Mouse (Mus musculus) A20 (cell line): ENCODE measurements around the gene Hhat.
A peak's percentile ranks its signal among the peaks of the same experiment; 100 is the strongest.

Experiments
- DNase-seq: peaks from one replicate; pipeline ENCODE4 v3.0.0-alpha.2; 2011; ENCODE audit warnings: low read depth, low spot score

The Hhat gene

DNA sequence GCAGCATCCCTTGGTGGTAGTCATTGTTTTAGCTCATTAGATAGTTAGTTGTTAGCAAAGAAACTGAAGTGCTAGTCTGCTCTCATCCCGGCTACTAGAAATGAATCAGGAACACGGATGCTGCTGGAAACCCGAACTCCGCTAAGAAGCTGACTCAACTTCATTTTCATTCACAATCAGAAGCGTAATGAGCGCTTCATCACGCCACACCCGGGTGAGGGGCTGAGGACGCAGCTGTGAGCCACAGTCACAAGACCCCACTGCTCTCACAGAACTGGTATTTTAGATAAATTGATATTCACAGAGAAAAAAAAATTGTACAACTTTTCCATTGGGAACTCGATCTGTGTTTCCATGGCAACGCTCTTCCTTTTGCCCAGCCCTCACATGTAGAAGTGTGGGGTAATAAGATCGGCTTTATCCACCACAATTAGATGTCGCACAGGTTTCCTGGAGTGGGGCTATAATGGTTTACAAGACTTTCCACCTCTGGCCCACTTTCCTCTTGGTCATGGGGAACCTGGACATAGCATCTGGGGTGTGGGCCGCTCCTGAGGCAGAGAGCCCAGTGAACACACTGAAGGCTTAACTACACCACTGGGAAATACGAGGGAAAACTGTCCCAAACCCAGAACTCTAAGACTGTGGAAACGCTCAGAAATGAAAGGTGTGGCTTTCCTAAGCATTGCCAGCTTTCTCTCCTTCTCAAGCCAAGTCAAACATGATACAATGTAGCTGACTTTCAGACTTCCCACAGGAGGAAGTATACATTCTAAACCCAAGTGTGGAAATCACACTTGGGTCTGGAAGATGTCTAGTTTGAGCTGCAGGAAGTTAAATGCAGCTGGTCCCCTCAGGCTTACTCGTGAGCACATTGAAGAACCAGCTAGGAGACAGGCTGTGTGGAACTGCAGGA, 14.3 kb upstream of the Hhat start:
- no peak for DNase-seq

DNA sequence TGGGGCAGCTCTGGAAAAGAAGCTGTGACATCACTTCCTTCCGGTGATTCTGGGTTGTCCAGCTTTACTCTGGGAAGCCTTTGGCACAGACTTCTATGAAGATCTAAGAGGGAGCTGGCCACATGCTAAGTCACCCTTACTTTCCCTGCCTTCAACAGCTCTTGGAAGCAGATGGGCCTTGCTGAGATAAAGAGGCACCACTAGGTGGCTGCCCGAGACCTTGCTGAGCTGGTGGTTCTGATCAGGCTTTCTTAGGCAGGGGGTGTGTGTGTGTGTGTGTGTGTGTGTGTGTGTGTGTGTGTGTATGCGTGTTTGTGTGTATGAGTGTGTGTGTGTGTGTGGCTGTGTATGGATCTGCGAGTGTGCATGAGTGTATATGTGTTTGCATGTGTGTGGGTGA, 13.4 kb upstream of the Hhat start:
- peak; percentile 21 for DNase-seq

- DNase-seq: no peak
Observed at GRCm38 (mm10) chr1:192781256-192781655, 10.2 kb upstream of the Hhat start.

- no peak for DNase-seq
Observed at GRCm38 (mm10) chr1:192778869-192779514, 8.0 kb upstream of the Hhat start.

- DNase-seq: no peak
Observed at GRCm38 (mm10) chr1:192778206-192778605, 7.2 kb upstream of the Hhat start.

- DNase-seq: no peak
Observed at GRCm38 (mm10) chr1:192770130-192770494, 911 bp downstream of the Hhat start.

DNA sequence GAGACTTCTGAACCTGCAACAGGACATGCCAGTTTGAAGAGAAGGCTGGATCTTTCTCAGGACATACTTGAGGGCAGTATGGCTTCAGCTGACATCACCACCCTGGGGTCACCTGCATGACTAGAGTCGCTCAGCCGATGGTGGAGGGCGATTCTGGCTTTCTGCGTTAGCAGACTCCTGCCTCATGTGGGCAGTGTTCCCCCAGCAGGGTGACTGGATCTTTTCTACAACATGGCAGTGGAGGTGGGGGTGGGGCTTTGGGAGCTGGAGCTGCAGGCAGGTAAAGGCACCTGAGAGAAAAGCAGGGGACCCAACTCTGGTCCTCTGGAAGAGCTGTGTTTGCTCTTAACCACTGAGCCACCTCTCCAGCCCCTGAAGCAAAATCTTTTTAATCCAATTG, 5.5 kb downstream of the Hhat start:
- DNase-seq: no peak

- DNase-seq: no peak
Observed at GRCm38 (mm10) chr1:192764547-192764946, 6.5 kb downstream of the Hhat start.

- DNase-seq: peak; percentile 28
Observed at GRCm38 (mm10) chr1:192762946-192763933, 7.8 kb downstream of the Hhat start.

- DNase-seq: no peak
Observed at GRCm38 (mm10) chr1:192756674-192757073, 14.3 kb downstream of the Hhat start.

- DNase-seq: no peak
Observed at GRCm38 (mm10) chr1:192755685-192756606, 15.1 kb downstream of the Hhat start.

GRCm38 (mm10) chr1:192755246-192755645, 15.8 kb downstream of the Hhat start:
- DNase-seq: no peak

DNA sequence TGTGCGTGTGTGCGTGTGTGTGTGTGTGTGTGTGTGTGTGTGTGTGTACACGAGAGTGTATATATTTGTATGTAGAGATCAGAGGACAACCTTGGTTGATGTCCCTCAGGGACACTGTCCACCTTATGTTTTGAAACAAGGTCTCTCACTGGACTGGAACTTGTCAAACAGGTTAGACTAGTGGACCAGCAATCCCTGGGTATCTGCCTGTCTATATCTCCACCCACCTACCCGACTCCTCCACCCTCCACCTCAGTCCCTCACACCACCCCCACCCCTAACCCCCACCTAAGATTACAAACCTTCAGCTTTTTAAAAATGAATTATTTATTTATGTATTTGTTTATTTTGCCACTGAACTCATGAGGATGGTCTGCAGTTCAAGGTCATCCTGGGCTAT, 16.8 kb downstream of the Hhat start:
- no peak for DNase-seq

- peak; percentile 92 for DNase-seq
Observed at GRCm38 (mm10) chr1:192752659-192753601, 18.1 kb downstream of the Hhat start.

- no peak for DNase-seq
Observed at GRCm38 (mm10) chr1:192750042-192750437, 21.0 kb downstream of the Hhat start.

DNA sequence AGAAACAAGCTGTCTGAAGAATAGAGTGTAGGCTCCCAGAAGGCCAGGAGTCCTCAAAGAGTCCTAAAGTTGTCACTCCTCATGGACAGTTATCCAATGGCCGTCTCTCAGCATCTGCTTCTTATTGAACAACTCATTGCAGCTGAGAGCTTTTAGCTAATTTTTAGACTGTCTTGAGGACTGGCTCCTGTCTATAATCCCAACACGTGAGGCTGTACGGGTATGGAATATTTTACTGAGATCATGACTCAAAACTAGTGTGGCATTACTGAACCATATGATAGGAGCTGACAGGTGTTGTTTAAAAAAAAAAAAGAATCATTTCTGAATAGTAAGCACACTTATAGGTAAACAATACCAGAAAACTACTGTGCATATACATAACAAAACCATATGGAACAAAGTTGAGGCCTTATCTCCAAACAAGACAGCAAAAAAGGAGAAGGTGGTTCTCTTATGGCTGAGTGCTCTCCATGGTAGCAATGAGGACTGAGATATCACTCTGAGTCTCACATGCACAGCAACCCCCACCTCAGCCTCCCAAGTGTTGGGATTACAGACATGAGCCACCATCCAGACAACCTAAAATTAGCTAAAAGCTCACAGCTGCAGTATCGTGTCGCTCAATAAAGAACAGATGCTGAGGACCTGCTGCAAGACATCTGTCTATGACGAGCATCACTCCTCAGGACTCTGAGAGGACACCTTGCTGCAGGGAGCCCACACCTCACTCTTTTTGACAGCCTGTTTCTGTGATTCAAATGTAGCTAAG, 21.6 kb downstream of the Hhat start:
- no peak for DNase-seq

- DNase-seq: no peak
Observed at GRCm38 (mm10) chr1:192746201-192746600, 24.8 kb downstream of the Hhat start.

DNA sequence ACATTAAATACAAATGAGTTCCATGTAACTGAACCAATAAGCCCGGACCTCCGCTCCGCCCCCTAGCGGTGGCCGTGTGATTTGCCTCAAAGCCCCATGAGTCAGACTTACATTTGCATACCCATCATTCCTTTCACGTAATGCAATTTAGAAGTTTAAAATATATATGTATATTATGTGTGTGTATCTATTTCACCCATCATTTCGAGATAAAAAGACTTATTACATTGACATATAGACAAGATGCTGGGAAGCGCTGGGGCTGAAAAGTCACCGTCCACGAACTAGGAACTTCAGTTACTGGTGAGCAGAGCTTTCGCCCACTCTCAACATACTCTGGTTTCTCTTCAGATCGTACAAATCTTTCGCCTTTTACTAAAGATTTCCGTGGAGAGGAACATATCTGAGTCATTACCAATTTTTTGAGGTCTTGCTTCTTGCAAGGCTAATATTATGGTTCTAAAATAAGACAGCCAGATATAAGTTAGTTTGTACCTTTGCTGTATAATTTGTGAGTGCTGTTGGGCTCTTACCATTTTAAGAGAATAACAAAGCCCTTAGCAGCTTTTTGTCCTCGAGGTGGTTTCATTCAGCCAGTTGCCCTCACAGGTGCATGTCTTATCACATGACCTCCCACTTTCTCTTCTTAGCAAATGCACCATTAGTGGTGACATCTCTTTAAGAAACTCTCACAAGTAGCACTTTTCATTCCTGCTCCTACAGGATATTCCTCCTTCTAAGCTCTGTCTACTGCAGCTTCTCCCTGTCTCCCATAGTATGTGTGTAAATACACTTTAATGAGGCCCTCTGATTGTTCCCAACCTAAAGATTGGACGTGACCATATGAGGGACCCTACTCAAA, 25.6 kb downstream of the Hhat start:
- DNase-seq: peak; percentile 86
